Mouse (Mus musculus): ENCODE results near the gene Mrpl4.

Mrpl4 gene

GRCm38 (mm10) chr9:21017177-21017575, 14.6 kb downstream of the Mrpl4 start:
- DNase-seq (ENCODE audit: low spot score): no peak

- no peak for DNase-seq (ENCODE audit: low spot score)
These were observed 16.1 kb downstream of the Mrpl4 start for GRCm38 (mm10) chr9:21018600-21018999.

GRCm38 (mm10) chr9:21021363-21021762, 18.8 kb downstream of the Mrpl4 start:
- no peak for DNase-seq (ENCODE audit: low spot score)

- no peak for DNase-seq (ENCODE audit: low spot score)
These were observed 19.8 kb downstream of the Mrpl4 start for GRCm38 (mm10) chr9:21022288-21022687.

GRCm38 (mm10) chr9:21022726-21023125, 20.2 kb downstream of the Mrpl4 start:
- no peak for DNase-seq (ENCODE audit: low spot score)

GRCm38 (mm10) chr9:21025258-21025810, 22.8 kb downstream of the Mrpl4 start:
- DNase-seq (ENCODE audit: low spot score): no peak

- DNase-seq (ENCODE audit: low spot score): no peak
These were observed 24.3 kb downstream of the Mrpl4 start for GRCm38 (mm10) chr9:21026849-21027248.

- DNase-seq (ENCODE audit: low spot score): no peak
These were observed 25.3 kb downstream of the Mrpl4 start for GRCm38 (mm10) chr9:21027774-21028290.

GRCm38 (mm10) chr9:21028560-21029110, 26.1 kb downstream of the Mrpl4 start:
- no peak for DNase-seq (ENCODE audit: low spot score)

GRCm38 (mm10) chr9:21029291-21030054, 26.9 kb downstream of the Mrpl4 start, which contains the start of gene Icam4:
Icam4 (plus strand) TSS chr9:21029373.
- DNase-seq (ENCODE audit: low spot score): no peak

- no peak for DNase-seq (ENCODE audit: low spot score)
These were observed 27.6 kb downstream of the Mrpl4 start for GRCm38 (mm10) chr9:21030055-21030600.

GRCm38 (mm10) chr9:21030781-21031250, 28.3 kb downstream of the Mrpl4 start:
- peak; percentile 84 for DNase-seq (ENCODE audit: low spot score)

GRCm38 (mm10) chr9:21031251-21031895, 28.8 kb downstream of the Mrpl4 start:
- DNase-seq (ENCODE audit: low spot score): peak; percentile 83

GRCm38 (mm10) chr9:21031896-21032351, 29.4 kb downstream of the Mrpl4 start, which contains the start of gene Icam5:
Icam5 (plus strand) TSS chr9:21032073.
- DNase-seq (ENCODE audit: low spot score): peak; percentile 82

GRCm38 (mm10) chr9:21032491-21032890, 30.0 kb downstream of the Mrpl4 start:
- DNase-seq (ENCODE audit: low spot score): no peak

GRCm38 (mm10) chr9:21033136-21033535, 30.6 kb downstream of the Mrpl4 start:
- DNase-seq (ENCODE audit: low spot score): no peak

GRCm38 (mm10) chr9:21034481-21035085, 32.0 kb downstream of the Mrpl4 start:
- no peak for DNase-seq (ENCODE audit: low spot score)

- DNase-seq (ENCODE audit: low spot score): no peak
These were observed 33.0 kb downstream of the Mrpl4 start for GRCm38 (mm10) chr9:21035586-21035985.

- DNase-seq (ENCODE audit: low spot score): no peak
These were observed 33.6 kb downstream of the Mrpl4 start for GRCm38 (mm10) chr9:21036161-21036560.

GRCm38 (mm10) chr9:21036666-21037065, 34.1 kb downstream of the Mrpl4 start:
- no peak for DNase-seq (ENCODE audit: low spot score)

- DNase-seq (ENCODE audit: low spot score): no peak
These were observed 34.9 kb downstream of the Mrpl4 start for GRCm38 (mm10) chr9:21037481-21037891.

GRCm38 (mm10) chr9:21039779-21040178, 37.2 kb downstream of the Mrpl4 start:
- no peak for DNase-seq (ENCODE audit: low spot score)

Data from left cerebral cortex, adult 11 months (tissue).